Mouse (Mus musculus): Measurements from ENCODE around the gene BC049715.

GRCm38 (mm10) chr6:136820381-136820780 lies 7.0 kb upstream of the BC049715 start:
- TF ChIP-seq CTCF (IDR thresholded peaks at IDR 0.05; ENCODE audit: low read depth) (no peak), EP300 (IDR thresholded peaks at IDR 0.05; ENCODE audit: low read depth) (no peak)
